Mouse (Mus musculus): Measurements from ENCODE around the gene Stpg3. TPM values are rescaled to one million over a fixed set of nuclear protein-coding genes. Genes with fewer than 3 reads are reported as not detected.

Stpg3 gene
- total RNA-seq, 1 experiment = 0.45 TPM

DNA sequence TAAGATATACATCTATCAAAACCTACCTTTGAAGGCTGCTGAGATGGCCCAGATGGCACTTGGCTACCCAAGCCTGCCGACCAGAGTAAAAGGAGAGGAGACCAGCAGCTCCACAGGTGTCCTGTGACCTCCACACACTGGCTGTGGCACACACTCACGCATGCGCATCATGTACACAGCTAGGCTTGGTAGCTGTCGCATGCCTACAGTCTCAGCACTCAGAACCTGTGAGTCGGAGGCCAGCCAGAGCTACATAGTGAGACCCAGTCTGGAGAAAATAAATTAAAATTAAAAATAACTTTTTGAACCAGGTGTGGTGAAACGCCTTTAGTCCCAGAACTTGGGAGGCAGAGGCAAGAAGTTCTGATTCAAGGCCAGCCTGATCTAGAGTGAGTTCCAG lies 26.6 kb downstream of the Stpg3 start:
- in situ Hi-C loops (cut with MboI; ENCODE audit: low sequenced_read_pairs in 2 of 2, unreplicated experiment in 2 of 2) = no loop called here
- Histone ChIP-seq H3K4me3 (ENCODE audit: insufficient read depth in 1 of 2, low read depth in 1 of 2, low read length in 2 of 2, poor library complexity in 1 of 2, severe bottlenecking in 1 of 2) (no peak overlapping the region), H3K36me3 (ENCODE audit: control insufficient read depth, insufficient read depth, low read length, poor library complexity, severe bottlenecking) (no peaks in the 10 kb centered on the region), H3K4me1 (ENCODE audit: control insufficient read depth in 2 of 2, insufficient read depth in 2 of 2, low read length in 2 of 2, poor library complexity in 1 of 2) (peaks cover 4 to 6% of the 10 kb centered on the region in 2 experiments; a peak in 1 of 4 replicates), H3K9ac (ENCODE audit: insufficient read depth, low read depth, low read length, poor library complexity, severe bottlenecking) (no peak overlapping the region), H3K27ac (ENCODE audit: insufficient read depth, low read depth, low read length, poor library complexity, severe bottlenecking) (no peak overlapping the region), H3K9me3 (ENCODE audit: control insufficient read depth, insufficient read depth, low read depth, low read length) (no peaks in the 10 kb centered on the region)
- DNase-seq (ENCODE audit: low read depth, low spot score) = no peak
- TF ChIP-seq ZC3H11A (IDR thresholded peaks at IDR 0.05; ENCODE audit: borderline replicate concordance, low read depth, low read length) (no peak), HCFC1 (IDR thresholded peaks at IDR 0.05; ENCODE audit: borderline replicate concordance, insufficient read depth, low read length) (no peak), CHD2 (IDR thresholded peaks at IDR 0.05; ENCODE audit: low read depth, low read length) (no peak), MAFK (IDR thresholded peaks at IDR 0.05; ENCODE audit: insufficient read depth, low read depth, low read length) (no peak), ZNF384 (IDR thresholded peaks at IDR 0.05; ENCODE audit: low read depth, low read length) (no peak)

DNA sequence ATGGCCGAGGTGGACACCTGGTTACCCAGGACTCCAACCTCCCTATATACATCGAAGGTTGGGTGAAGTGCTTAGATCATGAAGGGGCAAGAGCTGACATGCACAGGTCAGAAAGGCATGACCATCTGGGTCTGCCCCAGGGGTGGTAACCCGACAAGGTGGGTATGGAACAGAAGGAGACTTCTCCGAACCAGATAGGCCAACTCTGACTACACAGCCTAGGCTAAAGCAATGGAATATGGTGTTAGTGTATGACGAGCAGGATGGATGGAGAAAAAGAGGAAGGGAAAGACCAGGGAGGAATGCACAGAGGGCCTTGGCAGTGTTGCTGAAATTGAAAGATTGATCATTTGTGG lies 27.9 kb downstream of the Stpg3 start:
- Histone ChIP-seq H3K4me3 (ENCODE audit: insufficient read depth in 1 of 2, low read depth in 1 of 2, low read length in 2 of 2, poor library complexity in 1 of 2, severe bottlenecking in 1 of 2) (peak overlapping the region; percentile 68 to 85; a peak in 3 of 4 replicates), H3K9me3 (ENCODE audit: control insufficient read depth, insufficient read depth, low read depth, low read length) (no peaks in the 10 kb centered on the region), H3K27ac (ENCODE audit: insufficient read depth, low read depth, low read length, poor library complexity, severe bottlenecking) (no peak overlapping the region), H3K4me1 (ENCODE audit: control insufficient read depth in 2 of 2, insufficient read depth in 2 of 2, low read length in 2 of 2, poor library complexity in 1 of 2) (peaks cover 4 to 8% of the 10 kb centered on the region in 2 experiments; a peak in 1 of 4 replicates), H3K9ac (ENCODE audit: insufficient read depth, low read depth, low read length, poor library complexity, severe bottlenecking) (no peak overlapping the region), H3K36me3 (ENCODE audit: control insufficient read depth, insufficient read depth, low read length, poor library complexity, severe bottlenecking) (no peaks in the 10 kb centered on the region)
- TF ChIP-seq ZNF384 (IDR thresholded peaks at IDR 0.05; ENCODE audit: low read depth, low read length) = no peak
- TF ChIP-seq MAFK (IDR thresholded peaks at IDR 0.05; ENCODE audit: insufficient read depth, low read depth, low read length) = no peak
- TF ChIP-seq ZC3H11A (IDR thresholded peaks at IDR 0.05; ENCODE audit: borderline replicate concordance, low read depth, low read length) = no peak
- no peak for DNase-seq (ENCODE audit: low read depth, low spot score)
- in situ Hi-C loops (cut with MboI; ENCODE audit: low sequenced_read_pairs in 2 of 2, unreplicated experiment in 2 of 2) = no loop called here

DNA sequence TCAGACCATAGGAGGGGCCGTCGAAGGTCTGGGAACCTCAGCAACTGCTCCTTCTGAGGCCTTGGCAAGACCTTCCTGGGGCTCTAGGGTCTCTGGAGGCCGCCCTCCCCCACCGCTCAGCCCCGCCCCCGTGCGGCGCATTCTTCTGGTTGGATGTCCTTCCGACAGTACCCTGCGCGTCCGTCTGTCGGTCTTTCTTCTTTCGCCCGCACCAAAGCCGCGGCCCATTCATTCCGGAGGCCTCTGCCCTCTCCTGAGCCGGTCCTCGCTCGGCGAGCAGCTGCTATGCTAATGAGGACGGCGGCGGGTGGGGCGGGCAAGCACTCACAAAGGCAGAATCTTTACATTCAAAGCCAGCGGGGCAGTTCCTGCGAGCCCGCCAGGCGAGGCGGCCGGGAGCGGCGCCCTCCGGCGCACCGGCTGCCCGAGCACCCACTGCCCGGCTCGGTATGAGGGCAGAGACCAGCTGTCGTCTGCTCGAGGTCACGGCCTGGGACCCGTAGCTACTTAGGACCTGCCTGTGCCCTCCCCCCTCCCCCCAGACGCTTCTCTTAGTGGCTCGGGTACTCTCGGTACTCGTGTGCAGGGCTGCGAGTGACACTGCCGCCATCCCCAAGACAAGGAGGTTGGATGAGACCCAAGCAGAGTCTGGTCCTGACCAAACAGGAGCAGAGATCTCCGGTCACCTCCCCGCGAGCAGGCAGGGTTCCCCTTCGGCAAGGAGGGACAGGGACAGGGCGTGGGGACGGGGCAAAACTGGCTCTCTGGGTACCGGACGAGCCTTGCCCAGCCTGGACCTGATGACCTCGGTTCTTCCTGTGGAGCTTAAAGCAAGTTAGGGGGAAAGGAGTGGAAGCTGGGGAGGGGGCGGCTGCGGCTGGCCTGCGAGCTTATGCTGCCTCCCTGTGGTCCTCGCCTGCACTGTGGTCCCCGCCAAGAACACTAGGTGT lies 28.5 kb downstream of the Stpg3 start:
- TF ChIP-seq ZC3H11A (IDR thresholded peaks at IDR 0.05; ENCODE audit: borderline replicate concordance, low read depth, low read length) = no peak
- no peak for TF ChIP-seq CHD2 (IDR thresholded peaks at IDR 0.05; ENCODE audit: low read depth, low read length)
- TF ChIP-seq ZNF384 (IDR thresholded peaks at IDR 0.05; ENCODE audit: low read depth, low read length) = no peak
- TF ChIP-seq MAFK (IDR thresholded peaks at IDR 0.05; ENCODE audit: insufficient read depth, low read depth, low read length) = no peak
- TF ChIP-seq HCFC1 (IDR thresholded peaks at IDR 0.05; ENCODE audit: borderline replicate concordance, insufficient read depth, low read length) = no peak
- Histone ChIP-seq H3K9me3 (ENCODE audit: control insufficient read depth, insufficient read depth, low read depth, low read length) (no peaks in the 10 kb centered on the region), H3K36me3 (ENCODE audit: control insufficient read depth, insufficient read depth, low read length, poor library complexity, severe bottlenecking) (no peaks in the 10 kb centered on the region), H3K4me3 (ENCODE audit: insufficient read depth in 1 of 2, low read depth in 1 of 2, low read length in 2 of 2, poor library complexity in 1 of 2, severe bottlenecking in 1 of 2) (peak overlapping the region; percentile 68 to 85), H3K27ac (ENCODE audit: insufficient read depth, low read depth, low read length, poor library complexity, severe bottlenecking) (no peak overlapping the region), H3K4me1 (ENCODE audit: control insufficient read depth in 2 of 2, insufficient read depth in 2 of 2, low read length in 2 of 2, poor library complexity in 1 of 2) (peaks cover 4 to 8% of the 10 kb centered on the region in 2 experiments; a peak in 1 of 4 replicates), H3K9ac (ENCODE audit: insufficient read depth, low read depth, low read length, poor library complexity, severe bottlenecking) (peak overlapping the region; percentile 71)
- in situ Hi-C loops (cut with MboI; ENCODE audit: low sequenced_read_pairs in 2 of 2, unreplicated experiment in 2 of 2) = no loop called here
- DNase-seq (ENCODE audit: low read depth, low spot score) = peak; percentile 45

DNA sequence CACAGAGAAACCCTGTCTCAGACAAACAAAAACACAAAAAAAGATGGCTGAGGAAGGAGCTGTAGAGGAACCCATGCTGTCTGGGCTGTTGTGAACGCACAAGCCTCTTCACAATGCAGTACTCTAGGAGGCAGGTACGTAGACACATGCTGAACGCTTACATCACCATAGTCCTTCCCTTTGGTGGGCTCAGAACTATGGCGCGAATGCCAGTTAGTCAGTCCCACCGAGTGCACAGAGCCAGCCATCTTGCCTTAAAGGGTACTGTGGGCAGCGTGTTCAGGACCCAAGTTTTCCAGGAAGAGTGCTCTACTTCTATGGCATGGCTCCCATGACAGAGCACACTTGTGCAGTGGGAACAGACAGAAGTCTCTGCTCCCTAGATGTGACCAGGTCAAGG lies 29.9 kb downstream of the Stpg3 start:
- in situ Hi-C loops (cut with MboI; ENCODE audit: low sequenced_read_pairs in 2 of 2, unreplicated experiment in 2 of 2) = no loop called here
- Histone ChIP-seq H3K4me1 (ENCODE audit: control insufficient read depth in 2 of 2, insufficient read depth in 2 of 2, low read length in 2 of 2, poor library complexity in 1 of 2) (peaks cover 4 to 8% of the 10 kb centered on the region in 2 experiments; a peak in 1 of 4 replicates), H3K36me3 (ENCODE audit: control insufficient read depth, insufficient read depth, low read length, poor library complexity, severe bottlenecking) (no peaks in the 10 kb centered on the region), H3K27ac (ENCODE audit: insufficient read depth, low read depth, low read length, poor library complexity, severe bottlenecking) (no peak overlapping the region), H3K9me3 (ENCODE audit: control insufficient read depth, insufficient read depth, low read depth, low read length) (no peaks in the 10 kb centered on the region), H3K9ac (ENCODE audit: insufficient read depth, low read depth, low read length, poor library complexity, severe bottlenecking) (no peak overlapping the region), H3K4me3 (ENCODE audit: insufficient read depth in 1 of 2, low read depth in 1 of 2, low read length in 2 of 2, poor library complexity in 1 of 2, severe bottlenecking in 1 of 2) (no peak overlapping the region)
- no peak for DNase-seq (ENCODE audit: low read depth, low spot score)
- TF ChIP-seq CHD2 (IDR thresholded peaks at IDR 0.05; ENCODE audit: low read depth, low read length) (no peak), HCFC1 (IDR thresholded peaks at IDR 0.05; ENCODE audit: borderline replicate concordance, insufficient read depth, low read length) (no peak), MAFK (IDR thresholded peaks at IDR 0.05; ENCODE audit: insufficient read depth, low read depth, low read length) (no peak), ZNF384 (IDR thresholded peaks at IDR 0.05; ENCODE audit: low read depth, low read length) (no peak), ZC3H11A (IDR thresholded peaks at IDR 0.05; ENCODE audit: borderline replicate concordance, low read depth, low read length) (no peak)

Data from ES-E14 (cell line).